ENCODE assay signal across 1 mouse cellular context in the genomic region with DNA sequence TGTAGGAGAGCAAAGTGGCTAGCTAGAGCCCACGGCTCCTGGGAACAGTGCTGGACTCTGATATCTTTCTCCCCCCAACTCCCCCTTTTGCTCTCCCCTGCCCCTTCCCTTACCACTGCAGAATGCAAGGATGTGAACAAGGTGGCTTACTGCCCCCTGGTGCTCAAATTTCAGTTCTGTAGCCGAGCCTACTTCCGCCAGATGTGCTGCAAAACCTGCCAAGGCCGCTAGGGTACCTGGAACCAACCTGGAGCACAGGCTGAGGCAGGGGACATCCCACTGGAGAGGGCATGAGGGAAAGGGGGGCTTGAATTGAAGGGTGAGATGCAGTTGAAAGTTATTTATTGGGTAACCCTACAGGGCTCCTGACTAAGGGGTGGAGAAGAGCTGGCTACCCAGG.
TF ChIP-seq lines count a peak whose summit lies in the region.

No protein-coding gene starts in this region.

TF ChIP-seq in CH12.LX, 34 proteins besides CTCF, POLR2A, EP300 and RAD21 (continued from another document):
- TF ChIP-seq ETS1 (conservative IDR thresholded peaks at IDR 0.05; ENCODE audit: low read depth, low read length) = 0 out of 2 replicates have a peak, but pooled peaks have one; percentile 18
- TF ChIP-seq ZC3H11A (IDR thresholded peaks at IDR 0.05; ENCODE audit: low read depth, low read length) = no peak
- TF ChIP-seq SMC3 (IDR thresholded peaks at IDR 0.05; ENCODE audit: low read depth, low read length) = peak; percentile 82
- 0 out of 2 replicates have a peak, but pooled peaks have one; percentile 27 for TF ChIP-seq RCOR1 (conservative IDR thresholded peaks at IDR 0.05; ENCODE audit: low read depth, low read length)
- 0 out of 2 replicates have a peak, but pooled peaks have one; percentile 27 for TF ChIP-seq MYC (IDR thresholded peaks at IDR 0.05; ENCODE audit: low read depth, low read length)
- no peak for TF ChIP-seq CHD1 (IDR thresholded peaks at IDR 0.05; ENCODE audit: low read depth, low read length)
- TF ChIP-seq MAX (IDR thresholded peaks at IDR 0.05; ENCODE audit: low read length) = no peak
